Mouse (Mus musculus) thymus, postnatal 10 days (tissue): ENCODE measurements around the gene Rad51b.

Source experiments
- DNase-seq, 2 experiments: peaks; one replicate each; pipeline ENCODE4 v3.0.0; 2021; ENCODE audit warnings: low spot score in 2 of 2

Rad51b gene

DNA sequence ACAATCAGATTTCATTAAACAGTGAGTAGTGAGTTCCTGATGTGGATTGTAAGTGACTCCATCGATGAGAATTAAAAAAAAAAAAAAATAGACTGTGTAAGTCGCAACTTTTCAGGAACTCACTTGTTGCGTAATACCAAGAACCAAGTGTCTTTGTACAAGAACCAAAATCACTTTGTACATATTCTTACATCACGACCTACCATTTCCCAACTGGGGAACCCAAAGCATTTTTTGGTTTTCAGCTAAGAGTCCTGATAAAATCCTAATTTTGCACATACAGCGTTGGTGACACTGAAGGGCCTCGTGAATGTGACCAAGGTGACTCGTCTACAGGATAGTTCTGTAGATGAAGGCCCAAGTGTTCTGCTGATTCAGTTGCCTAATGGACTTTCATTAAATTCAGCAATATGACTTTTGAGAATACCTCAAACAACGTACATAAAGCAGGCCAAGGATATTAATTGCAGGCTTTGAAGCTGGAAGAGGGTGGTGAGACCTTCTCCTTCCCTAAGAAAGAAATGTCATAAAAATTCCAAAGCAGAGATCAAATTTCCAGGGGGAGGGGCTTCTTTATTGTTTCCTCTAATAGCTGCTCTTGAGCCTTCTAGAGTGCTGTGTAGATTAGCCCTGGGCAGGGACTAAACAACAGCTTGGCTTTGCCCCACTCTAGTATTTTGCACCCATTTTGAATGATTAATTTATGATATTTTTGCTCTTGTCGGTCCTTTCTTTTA is 316.9 kb downstream of the Rad51b start:
- DNase-seq, result no peak

- no peak for DNase-seq
These were observed 317.5 kb downstream of the Rad51b start for GRCm38 (mm10) chr12:79614583-79614953.

DNA sequence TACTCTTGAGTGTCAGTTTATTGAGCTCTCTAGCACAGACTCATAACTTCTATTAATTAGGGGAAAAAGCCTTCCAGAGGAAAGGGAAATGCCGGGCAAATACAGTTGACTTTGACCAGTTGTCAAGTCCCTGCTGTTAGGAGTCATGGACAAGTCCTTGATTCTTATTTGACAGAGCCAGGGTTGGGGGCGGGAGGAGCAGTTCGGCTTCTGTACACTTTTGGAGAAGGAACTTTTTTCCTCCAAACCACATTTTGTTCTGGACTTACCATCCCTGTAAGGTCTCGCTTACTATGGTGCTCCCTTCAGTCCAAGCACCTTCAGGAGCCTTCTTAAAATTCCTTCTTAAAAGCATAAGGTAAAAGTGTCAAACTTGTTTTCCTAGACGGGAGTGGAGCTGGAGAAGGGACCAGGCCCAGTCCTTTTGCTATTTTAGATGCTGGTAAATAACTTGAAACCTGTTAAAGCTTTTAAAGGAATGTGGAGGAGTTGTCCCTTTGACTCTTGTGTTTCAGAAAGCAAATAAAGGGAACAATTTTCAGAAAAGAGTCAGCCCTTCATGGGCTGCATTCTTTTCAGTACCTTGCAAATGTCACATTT is 318.7 kb downstream of the Rad51b start:
- no peak for DNase-seq

GRCm38 (mm10) chr12:79619009-79619408 is 321.9 kb downstream of the Rad51b start:
- no peak for DNase-seq

GRCm38 (mm10) chr12:79620693-79621092 is 323.6 kb downstream of the Rad51b start:
- no peak for DNase-seq

DNA sequence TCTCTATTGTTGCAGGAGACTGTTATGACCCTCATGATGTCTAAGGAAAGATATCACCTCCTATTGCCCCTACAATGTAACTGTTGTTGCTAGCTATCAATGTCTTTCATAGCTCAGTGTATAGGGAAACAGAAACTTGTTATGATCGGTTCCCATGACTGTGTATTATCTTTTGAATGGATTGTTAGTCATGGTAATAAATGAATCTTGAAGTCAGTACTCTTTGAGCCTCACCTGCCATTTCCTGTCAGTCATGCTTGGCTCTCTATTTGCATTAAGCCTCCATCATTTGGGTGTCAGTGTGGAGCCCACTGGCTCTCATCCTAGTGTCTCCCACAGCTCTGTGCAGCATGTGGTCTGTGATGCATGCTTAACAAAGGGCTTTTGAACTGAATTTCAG is 326.2 kb downstream of the Rad51b start:
- DNase-seq, result no peak

DNA sequence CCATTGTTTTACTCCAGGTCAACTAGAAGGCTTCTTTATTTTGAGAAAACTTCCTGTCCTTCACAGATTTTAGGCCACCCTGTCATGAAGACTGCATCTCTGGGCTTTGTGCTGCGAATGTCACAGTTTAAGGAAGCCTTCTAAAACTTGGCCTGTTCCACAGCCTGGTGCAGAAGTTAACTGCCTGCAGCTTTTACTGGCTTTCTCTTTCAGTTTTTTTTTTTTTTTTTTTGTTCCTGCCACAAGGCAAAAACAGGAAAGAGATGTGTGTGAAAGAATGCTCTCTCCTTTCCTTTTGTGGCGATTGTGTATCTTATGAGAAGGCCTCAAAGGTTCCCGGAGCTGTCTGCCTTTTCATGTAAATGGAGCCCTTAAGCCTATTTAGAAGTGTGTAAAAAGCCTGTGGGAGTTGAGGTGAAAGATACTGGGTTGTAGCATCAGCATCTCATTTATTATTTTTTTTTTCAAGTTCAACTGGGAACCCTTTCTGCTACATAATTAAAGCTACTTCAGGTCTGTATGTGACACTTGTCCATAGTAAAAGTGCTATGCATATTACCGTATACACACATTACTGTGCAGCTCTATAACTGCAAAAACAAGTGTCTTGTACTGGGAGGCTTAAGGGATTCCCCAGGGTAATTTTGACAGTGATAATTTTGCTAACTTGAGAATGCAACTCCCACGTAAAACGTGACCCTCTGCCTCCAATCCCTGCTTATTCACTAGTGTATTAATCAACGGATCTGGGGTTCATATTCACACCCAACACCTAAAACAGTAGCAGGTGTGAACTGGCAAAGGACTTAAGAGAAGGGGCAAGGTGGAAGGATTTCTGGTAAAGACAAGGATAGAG is 328.8 kb downstream of the Rad51b start:
- no peak for DNase-seq

DNA sequence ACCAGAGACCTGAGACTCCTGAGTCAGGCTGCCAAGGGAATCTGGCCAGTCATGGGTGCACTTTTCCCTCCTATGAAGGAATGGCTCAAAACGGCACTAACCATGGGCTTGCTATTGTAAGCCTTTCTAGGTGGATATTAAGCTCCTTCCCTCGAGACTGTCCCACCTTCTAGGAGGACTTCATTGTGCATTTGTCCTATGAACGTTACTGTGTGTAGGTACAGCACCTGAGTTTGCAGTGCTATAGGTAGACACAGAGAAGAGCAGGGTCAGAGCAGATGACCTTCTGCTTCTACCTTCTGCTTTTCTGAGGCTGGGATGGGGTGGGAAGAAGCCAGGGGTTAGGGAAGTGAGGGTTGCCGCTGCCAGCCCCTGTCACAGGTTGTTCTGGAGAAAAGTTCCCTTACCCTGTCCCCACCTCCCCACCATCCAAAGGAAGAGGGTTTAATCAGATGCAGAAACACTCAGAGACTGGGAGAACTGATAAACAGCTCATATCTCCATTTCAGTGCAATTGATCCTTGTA is 329.5 kb downstream of the Rad51b start:
- no peak for DNase-seq

- DNase-seq, result no peak
These were observed 330.5 kb downstream of the Rad51b start for GRCm38 (mm10) chr12:79627351-79628120.

GRCm38 (mm10) chr12:79628121-79628774 is 331.2 kb downstream of the Rad51b start:
- DNase-seq, result no peak

- no peak for DNase-seq
These were observed 333.1 kb downstream of the Rad51b start for GRCm38 (mm10) chr12:79629945-79630850.

DNA sequence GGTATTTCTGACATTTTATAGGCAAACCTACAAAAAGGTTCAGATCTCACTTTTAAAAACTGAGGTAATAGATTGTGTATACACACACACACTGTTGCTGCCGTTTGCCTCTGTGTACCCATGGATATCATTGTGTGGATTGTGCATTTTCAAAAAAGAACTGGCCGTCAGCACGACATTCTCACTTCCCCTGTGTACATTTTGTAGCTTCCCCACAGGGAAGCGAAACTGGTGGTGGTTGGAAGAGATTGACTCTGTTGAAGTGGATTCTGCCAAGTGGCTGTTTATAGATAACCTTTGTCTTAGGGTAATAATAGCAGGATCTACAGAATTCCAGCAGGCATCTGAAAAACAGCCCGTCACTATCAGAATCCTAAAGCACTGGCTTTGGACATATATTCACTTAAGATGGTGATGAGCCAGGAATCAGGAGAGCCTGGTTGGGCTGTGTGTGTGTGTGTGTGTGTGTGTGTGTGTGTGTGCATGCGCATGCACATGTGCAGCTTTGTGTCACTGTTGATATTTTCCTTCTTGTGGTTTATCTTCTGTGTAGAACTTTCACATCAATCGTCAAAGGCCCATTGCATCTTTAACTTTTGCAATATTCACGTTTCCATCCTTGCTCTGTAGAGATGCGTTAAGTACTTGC is 336.5 kb downstream of the Rad51b start:
- DNase-seq, result no peak

DNA sequence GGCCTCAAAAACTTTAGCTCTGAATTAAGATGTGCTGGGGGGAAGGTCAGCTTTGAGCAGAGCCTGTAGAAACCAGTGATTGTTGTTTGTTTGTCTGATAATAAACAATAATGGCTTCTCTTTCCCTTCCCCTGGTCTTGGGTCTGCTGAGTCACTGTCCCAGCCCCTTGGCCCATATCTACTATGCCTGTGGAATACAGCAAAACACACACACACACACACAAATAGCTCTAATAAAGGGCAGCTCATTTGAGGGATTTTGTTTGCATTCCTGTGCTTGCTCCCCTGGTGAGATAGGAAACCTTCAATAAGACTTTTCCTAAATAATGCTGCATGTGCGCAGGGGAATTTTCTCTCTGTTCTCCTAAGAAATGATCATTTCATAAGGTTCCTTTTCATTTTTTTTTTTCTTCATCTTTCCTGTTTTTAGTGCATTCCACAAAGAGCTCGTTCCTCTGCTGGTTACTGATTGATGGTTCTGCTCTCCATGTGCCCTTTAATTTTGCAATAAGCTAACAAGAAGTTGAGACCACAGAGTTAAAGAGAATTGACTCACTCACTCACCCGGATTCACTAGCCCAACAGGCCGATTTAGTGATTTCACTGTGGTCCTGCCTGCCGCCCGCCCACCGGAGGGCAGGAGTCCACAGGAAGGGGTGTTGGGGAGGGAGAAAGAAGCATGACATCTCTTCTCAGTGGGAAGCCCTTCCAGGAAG is 344.6 kb downstream of the Rad51b start:
- no peak for DNase-seq

- no peak for DNase-seq
These were observed 345.6 kb downstream of the Rad51b start for GRCm38 (mm10) chr12:79642715-79643114.

DNA sequence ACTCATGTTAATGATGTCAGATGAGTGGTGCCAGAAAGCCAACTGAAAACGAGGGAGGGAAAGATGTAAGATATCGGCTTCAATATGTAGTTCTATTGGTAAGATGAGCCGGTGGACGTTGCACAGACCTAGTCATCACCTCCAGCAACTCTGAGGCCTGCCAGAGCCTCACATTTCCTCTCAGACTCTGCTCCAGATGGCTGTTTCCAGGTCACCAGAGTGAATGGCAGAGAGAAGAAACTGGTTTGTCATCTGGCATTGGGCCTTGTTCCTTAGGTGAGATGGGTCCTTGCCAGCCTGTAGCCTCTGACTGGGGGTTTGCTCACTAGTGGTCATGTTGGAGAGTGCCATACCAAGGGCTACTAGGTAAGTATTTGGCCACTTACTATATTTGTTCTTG is 348.6 kb downstream of the Rad51b start:
- no peak for DNase-seq

GRCm38 (mm10) chr12:79646646-79647164 is 349.6 kb downstream of the Rad51b start:
- DNase-seq, result peak; percentile 41 to 54

DNA sequence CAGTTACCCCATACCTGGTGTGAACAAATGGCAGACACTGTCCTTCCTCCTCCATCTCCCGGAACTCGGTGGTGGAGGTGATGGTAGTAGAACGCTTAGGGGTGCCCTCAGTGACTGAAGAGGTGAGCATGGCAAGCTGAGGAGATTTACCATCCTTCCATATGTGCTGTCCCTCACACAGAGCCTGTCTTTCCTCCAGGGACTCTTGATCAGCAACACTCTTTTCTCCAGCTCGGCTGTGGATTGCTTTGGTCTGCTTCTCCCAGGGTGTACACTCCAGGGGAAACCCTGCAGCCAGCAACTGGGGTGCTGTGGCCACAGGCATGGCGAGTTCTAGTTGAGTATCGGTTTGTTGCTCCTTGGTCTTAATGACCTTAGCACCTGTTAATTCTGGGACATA is 350.3 kb downstream of the Rad51b start:
- no peak for DNase-seq

DNA sequence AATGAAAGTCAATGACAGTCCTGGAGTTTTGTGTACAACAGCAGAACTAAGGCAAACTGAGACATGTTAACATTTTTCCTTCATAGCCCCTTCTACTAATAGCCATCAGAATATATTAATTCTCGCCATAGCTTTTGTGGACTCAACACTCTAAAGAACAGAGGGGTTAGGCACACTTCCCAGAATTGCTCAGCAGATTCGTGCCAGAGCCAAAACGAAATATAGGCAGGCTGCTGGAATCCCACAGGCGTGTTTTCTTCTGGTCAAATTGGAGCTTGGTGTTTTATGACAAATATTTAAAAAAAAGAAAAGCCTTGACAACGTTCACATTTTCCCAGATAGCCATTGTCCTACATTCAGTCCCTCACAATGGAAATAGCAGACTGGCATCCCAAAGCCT is 350.9 kb downstream of the Rad51b start:
- DNase-seq, result no peak
